Mouse (Mus musculus): Measurements from ENCODE around the gene Fam131b.
A peak's percentile ranks its signal among the peaks of the same experiment; 100 is the strongest.

The Fam131b gene

GRCm38 (mm10) chr6:42324482-42325267, at the start of gene Fam131b:
TSS of gene Fam131b (minus strand) at chr6:42324643.
- DNase-seq (ENCODE audit: low read depth), result no peak

DNA sequence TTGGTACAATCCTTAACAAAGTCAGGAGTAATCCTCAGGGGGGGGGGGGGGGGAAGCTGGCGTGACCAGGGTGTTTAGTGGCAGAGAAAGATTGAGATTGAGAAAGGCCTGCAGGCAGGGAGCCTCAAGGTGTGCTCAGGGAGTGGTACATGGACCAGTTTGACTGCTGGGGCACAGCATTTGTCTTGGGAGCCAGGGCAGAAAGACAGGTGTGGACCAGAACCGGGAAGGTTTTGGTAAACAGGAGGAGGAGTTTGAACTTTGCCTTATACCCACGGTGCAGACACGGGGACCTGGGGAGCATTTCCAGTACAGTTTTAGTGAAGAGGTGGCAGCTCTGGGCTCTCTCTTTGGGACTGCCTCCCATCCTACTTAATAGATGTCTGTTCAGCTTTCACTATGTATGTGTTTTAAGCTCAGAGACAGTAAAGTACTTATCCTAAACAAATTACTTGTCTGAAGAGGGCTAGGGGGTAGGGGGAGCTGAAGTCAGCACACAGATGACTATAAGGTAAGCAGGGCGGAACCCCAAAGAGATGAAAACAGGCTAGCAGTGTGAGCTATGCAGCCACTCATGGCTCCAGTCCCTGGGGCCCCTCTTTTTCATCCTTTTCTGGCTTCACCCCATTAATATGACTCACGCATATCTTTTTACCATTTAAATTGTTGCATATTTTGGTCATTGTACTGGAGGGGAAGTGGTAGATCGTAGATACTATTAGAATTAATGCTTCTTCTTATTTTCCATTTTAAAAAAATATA, 49.4 kb upstream of the Fam131b start:
- DNase-seq (ENCODE audit: low read depth), result no peak

DNA sequence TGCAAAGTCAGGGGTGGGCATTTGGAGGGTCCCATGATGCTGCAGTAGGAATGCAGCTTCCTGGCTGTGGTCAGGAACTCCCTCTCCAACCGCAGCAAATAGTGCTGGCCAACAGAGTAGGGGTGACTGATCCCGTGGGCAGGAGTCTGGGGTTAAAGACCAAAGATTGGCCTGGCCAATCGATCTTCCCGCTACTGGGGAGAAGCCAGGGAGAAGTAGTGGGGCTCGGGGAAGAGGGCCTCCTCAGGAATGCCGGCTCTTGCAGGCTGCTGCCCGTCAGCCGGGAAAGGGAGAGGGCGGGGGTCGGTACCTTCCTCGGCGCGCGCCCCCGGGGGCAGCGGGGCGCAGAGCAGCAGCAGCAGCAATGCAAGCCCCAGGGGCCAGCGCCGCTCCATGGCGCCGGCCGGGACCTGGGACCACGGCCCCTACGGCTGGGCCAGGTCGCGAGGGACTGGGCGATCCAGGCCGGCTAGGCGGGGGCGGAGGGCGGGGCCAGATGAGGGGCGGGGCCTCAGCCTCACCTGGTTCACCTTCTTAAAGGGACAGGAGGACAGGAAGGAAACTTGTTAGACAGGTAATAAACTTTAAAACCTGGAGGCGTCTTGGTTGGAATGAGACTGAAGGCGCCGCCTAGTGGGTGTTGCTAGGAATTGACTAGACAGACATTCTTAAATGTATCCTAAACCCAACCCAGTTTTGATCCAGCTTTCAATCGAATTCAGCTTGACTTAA, 48.5 kb upstream of the Fam131b start, which contains the start of gene Epha1:
Epha1 (minus strand) TSS at position 453 of the 732 bp plus-strand sequence.
- DNase-seq (ENCODE audit: low read depth), result peak; percentile 45

- no peak for DNase-seq (ENCODE audit: low read depth)
Measured at GRCm38 (mm10) chr6:42372421-42372815, 48.0 kb upstream of the Fam131b start.

DNA sequence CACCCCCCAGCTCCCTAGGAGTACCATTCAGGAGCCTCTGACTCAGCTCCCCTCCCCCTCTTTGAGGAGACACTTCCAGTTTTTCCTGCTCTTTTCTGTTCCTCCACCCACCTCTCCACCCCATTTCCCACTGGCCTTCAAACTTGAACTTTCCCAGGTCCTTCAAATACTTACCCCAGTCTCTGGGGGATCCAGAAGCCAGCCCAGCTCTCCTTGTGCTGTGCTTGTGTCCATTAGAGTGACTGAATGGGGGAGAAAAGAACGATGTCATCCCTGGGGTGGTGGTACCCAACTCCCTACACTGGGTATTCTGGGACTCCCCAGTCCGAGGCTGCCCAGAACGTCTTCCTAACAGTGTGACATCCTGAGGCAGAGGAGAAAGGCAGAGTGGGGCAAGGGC, 47.6 kb upstream of the Fam131b start:
- no peak for DNase-seq (ENCODE audit: low read depth)

DNA sequence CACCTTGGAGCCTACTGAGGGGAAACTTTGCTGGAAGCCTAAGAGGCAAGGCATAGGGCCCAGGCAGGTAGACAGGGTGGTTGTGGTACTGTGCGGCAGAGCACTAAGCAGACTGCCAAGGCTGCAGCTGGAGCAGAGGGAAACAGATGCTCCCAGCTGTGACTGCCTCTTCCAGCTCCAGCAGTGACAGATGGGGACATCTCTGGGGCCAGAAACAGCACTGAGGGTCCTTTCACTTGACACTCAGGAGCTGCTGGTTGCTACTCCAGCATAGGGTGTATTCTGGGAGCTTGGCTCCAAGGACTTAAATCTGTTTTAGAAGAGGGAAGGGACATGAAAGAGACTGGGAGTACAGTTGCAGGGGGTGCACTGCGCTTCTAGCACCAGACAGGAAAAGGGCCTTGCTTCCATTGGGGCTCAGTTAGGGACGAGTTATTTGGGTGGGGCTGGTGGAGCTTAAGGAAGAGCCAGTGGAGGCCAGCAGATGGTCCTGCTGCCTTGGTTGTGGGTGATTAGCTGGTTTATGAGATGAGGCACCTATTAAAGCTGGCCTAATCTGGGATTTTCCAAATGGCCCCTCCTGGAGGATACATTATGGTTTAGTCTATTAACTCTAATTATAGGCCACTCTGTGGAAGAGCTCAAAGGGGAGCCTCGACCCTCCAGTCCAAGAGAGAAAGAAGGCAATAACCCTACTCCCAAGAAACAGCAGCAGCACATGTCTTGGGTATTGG, 46.4 kb upstream of the Fam131b start:
- DNase-seq (ENCODE audit: low read depth), result no peak

- DNase-seq (ENCODE audit: low read depth), result no peak
Measured at GRCm38 (mm10) chr6:42369870-42370269, 45.4 kb upstream of the Fam131b start.

GRCm38 (mm10) chr6:42365215-42365614, 40.8 kb upstream of the Fam131b start:
- no peak for DNase-seq (ENCODE audit: low read depth)

- no peak for DNase-seq (ENCODE audit: low read depth)
Measured at GRCm38 (mm10) chr6:42364607-42365006, 40.2 kb upstream of the Fam131b start.

DNA sequence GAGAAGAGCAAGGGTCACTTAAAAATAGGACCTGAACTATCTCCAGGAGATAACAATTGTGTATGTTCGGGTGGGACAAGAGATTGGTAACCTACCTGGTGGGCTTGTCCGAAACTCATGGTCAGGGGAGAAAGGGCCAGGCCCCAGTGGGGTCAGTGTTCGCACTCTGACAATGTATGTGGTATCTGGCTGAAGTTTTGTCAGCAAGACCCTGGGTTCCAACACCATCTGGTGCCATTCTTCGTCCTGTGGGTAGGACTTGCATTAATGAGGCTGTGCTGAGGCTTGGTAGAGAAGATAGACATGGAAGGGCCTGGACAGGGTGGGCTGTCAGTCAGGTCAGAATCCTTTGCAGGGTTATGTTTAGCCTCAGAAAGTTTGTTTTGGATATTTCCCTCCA, 39.6 kb upstream of the Fam131b start:
- DNase-seq (ENCODE audit: low read depth), result no peak

- DNase-seq (ENCODE audit: low read depth), result no peak
Measured at GRCm38 (mm10) chr6:42362974-42363373, 38.5 kb upstream of the Fam131b start.

DNA sequence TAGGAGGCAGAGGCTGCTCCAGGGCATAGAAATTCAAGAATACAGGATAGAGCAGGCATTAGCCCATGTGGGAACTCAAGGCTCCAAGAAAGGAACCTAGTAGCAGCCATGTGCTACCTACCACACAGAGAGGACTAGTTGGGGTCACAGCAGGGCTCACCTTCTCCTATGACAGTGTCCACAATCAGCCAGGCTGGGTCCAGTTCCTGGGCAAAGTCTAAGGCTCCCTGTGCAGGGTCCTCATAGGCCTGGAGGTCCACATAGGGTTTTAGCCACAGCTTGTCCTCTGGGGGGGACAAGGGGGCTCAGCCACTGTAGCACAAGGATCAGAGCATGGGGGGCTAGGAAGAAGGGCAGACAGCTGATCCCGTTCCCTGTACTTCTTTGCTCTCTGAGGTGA, 38.1 kb upstream of the Fam131b start:
- no peak for DNase-seq (ENCODE audit: low read depth)

GRCm38 (mm10) chr6:42362074-42362473, 37.6 kb upstream of the Fam131b start:
- DNase-seq (ENCODE audit: low read depth), result no peak

DNA sequence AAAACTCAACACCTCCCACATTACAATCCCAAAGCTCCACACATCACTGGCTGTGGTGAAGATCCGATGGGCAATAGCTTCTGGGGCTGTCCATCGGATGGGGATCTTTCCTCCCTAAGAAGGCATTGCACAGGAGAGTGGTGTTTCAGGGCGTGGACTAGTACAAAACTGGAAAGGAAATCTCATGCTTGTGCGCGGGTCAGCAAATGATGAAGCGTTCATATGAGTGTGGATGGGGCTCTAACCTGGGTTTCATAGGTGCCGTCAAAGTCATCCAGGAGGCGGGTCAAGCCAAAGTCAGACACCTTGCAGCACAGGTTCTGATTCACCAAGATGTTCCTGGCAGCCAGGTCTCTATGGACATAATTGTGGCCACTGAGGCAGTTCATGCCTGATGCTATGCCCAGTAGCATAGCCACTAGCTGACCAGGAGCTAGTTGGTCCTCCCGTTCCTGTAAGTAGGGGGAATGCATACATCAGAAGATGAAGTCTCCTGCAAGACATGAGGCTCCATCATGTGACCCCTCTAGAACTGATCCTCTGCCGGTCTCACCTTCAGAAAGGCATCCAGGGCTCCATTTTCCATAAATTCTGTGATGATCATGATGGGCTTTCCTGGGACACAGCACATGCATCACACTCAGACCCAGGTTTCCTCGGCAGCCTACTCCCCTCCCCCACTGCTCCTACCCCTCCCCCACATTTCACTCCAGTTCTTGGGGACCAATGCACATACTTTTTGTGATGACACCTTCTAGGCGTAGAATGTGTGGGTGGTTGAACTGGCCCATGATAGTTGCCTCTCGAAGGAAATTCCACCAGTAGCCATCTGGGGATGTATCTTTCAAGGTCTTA, 36.8 kb upstream of the Fam131b start:
- no peak for DNase-seq (ENCODE audit: low read depth)

DNA sequence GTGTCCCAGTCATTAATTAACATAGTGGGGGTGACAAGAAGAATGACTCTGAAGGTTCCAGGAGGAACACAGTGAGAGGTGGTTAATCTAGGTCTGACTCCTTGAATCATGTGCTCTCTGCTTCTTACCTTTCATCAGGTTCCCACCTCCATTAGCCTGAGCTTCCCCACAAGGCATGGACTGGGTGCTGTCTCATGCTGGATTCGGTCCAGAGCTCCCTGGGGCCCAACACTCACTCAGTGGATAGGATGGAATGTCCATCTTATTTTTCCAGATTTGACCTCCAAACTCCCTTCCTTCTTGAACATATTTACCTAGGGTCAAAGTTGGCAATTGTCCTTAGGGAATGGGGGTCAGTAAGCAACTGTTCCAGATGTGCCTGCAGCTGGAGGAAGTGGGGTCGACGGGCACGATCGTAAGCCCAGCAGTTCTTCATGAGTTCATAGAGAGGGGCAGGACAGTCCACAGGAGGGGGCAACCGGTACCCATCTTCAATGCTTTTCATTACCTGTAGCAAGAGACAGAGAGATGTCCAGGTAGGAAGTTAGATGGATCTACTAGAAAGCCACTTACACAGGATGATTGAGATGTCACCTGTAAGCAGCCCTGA, 35.9 kb upstream of the Fam131b start:
- no peak for DNase-seq (ENCODE audit: low read depth)

DNA sequence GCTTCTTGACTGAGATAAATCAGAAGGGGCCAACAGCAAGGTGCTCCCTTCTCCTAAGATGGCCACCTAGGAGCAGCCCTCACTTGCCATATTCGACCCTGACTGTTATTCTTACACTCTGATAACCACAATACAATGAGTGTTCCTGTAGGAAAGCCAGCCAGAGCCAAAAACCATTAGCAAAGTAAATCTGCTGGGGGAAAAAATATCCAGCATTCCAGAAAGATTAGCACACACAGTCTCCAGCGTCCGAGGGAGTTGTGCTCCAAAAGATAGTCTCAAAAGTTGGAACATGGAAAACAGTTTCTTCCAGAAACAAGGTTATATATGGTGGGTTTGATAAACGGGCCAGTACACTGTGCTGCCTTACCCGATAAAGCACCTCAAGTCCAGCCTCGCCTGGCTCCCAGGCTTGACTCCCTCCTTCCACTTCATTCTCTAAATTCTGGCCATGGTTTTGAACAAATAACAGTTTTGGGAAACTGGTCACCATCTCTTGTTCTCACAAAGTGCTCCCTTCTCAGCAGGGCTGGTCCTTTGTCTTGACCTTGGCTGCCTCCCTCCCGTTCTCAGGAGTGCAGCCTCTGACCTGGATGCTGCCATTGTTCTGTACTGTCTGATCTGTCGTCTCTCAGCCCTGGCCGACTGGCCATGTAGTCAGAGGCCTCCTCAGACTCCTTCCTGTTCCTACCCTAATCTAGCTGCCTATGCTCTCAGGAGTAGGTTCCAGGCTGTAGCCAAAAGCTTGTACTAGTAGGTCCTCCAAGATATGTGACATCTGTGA, 35.1 kb upstream of the Fam131b start:
- DNase-seq (ENCODE audit: low read depth), result no peak

DNA sequence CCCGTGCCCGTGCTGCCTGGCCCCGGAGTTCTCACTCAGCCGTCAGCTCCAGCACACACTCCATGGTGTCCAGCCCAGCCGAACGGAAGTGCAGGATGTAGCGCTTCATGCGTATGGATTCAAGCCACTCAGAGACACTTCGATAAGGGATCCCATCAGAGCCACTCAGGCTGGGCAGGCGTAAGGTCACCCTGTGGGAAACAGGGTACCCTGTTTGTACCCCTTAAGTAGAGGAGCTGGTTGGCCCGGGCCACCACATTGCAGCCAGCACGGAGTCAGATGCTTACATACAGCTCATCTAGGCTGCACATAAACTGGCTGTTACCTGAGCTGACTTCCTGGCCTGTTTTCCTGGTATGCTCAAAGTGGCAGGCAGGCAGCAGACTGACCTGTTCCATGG, 34.5 kb upstream of the Fam131b start:
- no peak for DNase-seq (ENCODE audit: low read depth)

GRCm38 (mm10) chr6:42357901-42358300, 33.5 kb upstream of the Fam131b start:
- DNase-seq (ENCODE audit: low read depth), result no peak

- no peak for DNase-seq (ENCODE audit: low read depth)
Measured at GRCm38 (mm10) chr6:42356913-42357312, 32.5 kb upstream of the Fam131b start.
